Mouse (Mus musculus): ENCODE results near the gene Stfa3.
"Not testable (repeated sequence)": the region's sequence is repeated elsewhere in the genome, so short reads cannot be mapped to it uniquely, and the experiment has no call there.

Gene Stfa3
- long read RNA-seq, experiment 1 = 0 reads
- long read RNA-seq, experiment 2 = 0 reads

- intact Hi-C loops (cut with DNase I) = no loop called here
Measured at GRCm38 (mm10) chr16:36455342-36455802, at the start of gene Stfa3. TSS of gene Stfa3 (minus strand) at chr16:36455392.

- intact Hi-C loops (cut with DNase I) = no loop called here
Measured at GRCm38 (mm10) chr16:36502286-36502685, 47.1 kb upstream of the Stfa3 start.

GRCm38 (mm10) chr16:36492420-36492819, 37.2 kb upstream of the Stfa3 start:
- intact Hi-C loops (cut with DNase I) = no loop called here

- intact Hi-C loops (cut with DNase I) = no loop called here
Measured at GRCm38 (mm10) chr16:36476866-36477265, 21.7 kb upstream of the Stfa3 start.

- intact Hi-C loops (cut with DNase I) = no loop called here
Measured at GRCm38 (mm10) chr16:36475530-36475929, 20.3 kb upstream of the Stfa3 start.

DNA sequence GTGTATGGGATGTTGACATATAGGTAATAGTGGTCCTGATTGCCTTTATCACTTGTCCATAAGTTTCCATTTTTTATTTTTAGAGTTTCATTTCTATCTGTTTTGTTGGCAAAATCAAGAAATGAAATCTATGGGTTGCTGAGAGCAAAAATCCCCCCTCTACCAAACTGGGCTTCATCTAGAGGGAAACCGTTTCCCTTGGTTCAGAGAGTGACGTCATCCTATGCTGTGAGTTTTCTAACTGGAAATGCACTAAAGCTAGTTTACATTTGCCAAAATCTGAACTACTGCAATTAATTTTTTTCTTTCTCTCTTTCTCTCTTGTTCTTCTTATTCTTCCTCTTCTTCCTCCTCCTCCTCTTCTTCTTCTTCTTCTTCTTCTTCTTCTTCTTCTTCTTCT, 19.7 kb upstream of the Stfa3 start:
- intact Hi-C loops (cut with DNase I) = loop anchor here (5.0 kb wide), 2 partner anchors 263 to 537 kb away; partner anchors contain the start of genes Gm5416 and Polq

DNA sequence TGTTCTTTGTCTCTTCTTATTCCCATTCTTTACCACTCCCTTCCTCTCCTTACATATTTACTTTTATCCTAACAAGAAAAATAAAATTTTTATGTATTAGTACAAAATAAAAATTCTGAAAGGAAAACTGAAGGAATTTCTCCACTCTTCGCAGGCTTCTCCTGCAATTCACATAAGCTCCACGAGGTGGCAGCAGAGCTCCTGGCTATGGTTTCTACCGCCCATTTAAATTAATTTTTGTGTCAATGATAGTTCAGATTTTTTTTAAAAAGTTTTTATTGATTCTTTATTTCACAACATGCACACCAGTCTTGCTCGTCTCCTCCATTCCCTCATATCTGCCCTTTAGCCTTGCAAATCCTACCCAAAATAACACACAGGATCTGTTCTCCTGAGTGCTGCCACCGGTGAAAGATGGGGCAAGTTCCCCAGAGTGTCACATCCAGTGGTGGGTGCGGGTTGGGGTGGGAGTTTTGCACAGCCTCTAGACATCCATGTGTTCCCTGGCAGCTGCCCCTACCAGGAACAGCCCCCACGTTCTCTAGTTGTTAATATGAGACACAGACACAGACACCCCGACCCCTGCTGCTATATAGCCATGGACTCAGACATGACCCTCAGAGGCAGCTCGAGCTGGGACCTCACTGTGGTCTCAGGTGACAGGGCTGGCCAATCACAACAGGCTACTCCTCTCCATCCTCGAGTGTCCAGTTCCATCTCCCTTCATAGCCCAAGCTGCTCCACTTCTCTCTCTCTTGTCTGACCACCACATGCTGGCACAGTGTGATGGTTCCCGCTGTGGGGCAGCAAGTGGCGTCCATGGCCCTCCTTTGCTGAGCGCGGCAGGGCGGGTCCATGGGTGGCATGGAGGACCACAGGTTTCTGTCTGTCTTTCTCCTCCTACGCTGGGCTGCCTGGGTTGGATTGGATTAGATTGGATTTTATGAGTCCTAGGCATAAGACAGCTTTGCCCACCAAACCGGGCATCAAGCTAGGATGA, 18.3 kb upstream of the Stfa3 start:
- intact Hi-C loops (cut with DNase I) = loop anchor here (2.0 to 5.0 kb wide), 4 partner anchors 149 to 539 kb away; partner anchors contain the start of genes Gm5416 and Polq

- intact Hi-C loops (cut with DNase I) = loop anchor here (5.0 kb wide), 2 partner anchors 259 to 541 kb away; partner anchors contain the start of genes Gm5416 and Polq
Measured at GRCm38 (mm10) chr16:36471066-36471633, 16.0 kb upstream of the Stfa3 start.

GRCm38 (mm10) chr16:36469955-36470478, 14.8 kb upstream of the Stfa3 start:
- intact Hi-C loops (cut with DNase I) = loop anchor here (5.0 kb wide), 2 partner anchors 258 to 542 kb away; partner anchors contain the start of genes Gm5416 and Polq

GRCm38 (mm10) chr16:36469367-36469766, 14.2 kb upstream of the Stfa3 start:
- intact Hi-C loops (cut with DNase I) = no loop called here

DNA sequence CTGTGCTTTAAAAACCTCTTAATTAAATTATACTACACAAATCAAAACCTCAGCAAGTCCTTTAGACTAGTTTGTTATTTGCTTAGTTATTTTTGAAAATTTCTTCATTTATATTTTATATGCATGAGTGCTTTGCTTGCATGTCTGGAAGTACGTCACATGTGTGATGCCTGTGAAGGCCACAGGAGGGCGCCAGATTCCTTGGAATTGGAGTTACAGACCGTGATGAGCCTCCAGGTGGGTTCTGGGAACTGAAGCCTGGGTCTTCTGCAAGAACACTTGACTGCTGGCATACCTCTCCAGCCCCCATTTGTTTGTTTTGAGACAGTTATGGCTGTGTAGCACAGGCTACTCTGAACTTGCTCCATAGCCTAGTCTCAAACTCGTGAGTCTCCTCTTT, 13.7 kb upstream of the Stfa3 start:
- intact Hi-C loops (cut with DNase I) = no loop called here

GRCm38 (mm10) chr16:36467936-36468335, 12.7 kb upstream of the Stfa3 start:
- intact Hi-C loops (cut with DNase I) = no loop called here

DNA sequence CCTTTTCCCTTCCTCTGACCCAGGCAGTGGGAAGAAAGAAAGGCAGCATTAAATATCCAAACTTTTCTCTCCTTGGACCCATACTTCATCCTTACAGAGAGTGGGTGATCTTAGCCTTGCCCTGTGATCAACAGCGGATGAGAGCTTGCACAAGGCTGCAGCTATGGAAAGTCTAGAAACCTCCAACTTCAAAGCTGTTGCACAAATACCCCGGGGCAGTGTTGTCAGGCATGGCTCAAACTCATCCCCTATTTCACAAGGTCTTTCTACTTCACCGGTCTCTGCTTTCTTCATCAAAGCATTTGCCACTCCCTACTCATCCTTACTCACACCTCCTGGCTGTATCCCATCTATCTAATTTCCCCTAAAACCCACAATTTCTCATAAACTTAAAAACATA, 10.2 kb upstream of the Stfa3 start:
- intact Hi-C loops (cut with DNase I) = no loop called here

DNA sequence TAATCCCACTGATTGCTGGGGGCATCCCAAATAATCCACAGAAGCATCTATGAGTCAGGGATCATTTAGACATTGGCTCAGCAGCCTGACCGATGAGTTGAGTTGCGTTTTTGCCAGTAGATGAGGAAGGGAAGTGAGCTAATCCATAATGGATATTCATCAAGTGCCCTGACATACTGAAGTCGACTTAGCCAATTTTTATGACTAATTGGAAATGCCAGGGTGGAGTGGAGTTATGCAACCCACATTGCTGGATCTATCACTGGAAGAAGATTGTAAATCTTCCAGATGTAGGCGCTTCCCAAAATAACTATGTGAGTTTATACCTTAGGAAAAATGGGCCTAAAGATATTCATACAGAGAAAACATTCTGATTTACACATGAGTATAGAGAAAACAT, 8.9 kb upstream of the Stfa3 start:
- intact Hi-C loops (cut with DNase I) = no loop called here

DNA sequence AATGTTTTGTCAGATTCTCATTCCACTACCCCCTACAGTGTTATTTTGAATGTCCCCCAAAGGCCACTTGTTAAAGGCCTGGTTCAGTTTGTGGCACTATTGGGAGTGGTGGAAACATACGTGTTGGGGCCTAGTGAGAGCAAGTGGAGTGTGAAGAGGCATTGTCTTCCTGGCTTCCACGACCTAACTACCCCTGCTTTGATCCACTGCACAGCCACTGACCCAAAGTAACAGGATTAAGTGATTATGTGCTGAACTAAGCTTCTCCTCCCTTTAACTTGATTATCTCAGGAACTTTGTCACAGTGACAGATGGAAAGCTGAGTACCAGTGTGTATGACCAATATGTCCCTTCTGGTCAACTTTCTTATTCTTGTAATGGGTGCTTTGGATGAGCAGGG, 5.2 kb upstream of the Stfa3 start:
- intact Hi-C loops (cut with DNase I) = no loop called here

DNA sequence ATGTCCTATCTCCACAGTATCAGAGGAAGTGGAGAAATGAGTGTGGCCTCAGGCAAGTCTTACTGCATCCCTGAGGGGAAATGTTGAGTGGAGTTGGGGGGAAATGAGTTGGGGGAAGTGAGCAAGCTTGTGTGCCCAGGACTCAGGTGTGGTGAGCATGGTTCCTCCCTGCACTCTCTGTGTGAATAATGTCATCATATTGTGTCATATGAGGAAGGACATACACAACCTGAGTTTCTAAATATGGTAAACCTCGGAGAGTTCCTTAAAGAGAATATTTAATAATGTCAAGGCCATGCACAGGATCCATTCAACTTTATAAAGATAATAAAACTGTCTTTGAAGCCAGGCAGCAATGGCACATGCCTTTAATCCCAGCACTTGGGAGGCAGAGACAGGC, 34.2 kb downstream of the Stfa3 start:
- intact Hi-C loops (cut with DNase I) = not testable (repeated sequence)

GRCm38 (mm10) chr16:36408357-36408756, 46.8 kb downstream of the Stfa3 start, which contains the start of gene Stfa2:
TSS of gene Stfa2 (minus strand) at chr16:36408457.
- intact Hi-C loops (cut with DNase I) = no loop called here
